Mouse (Mus musculus) gastrocnemius, postnatal 14 days (tissue): ENCODE data around the gene B9d2. TPM values are rescaled to one million over a fixed set of nuclear protein-coding genes. Genes with fewer than 3 reads are reported as not detected.

Experiments
- DNase-seq: peaks from one replicate; pipeline ENCODE4 v3.0.0; 2021; ENCODE audit warnings: mixed read lengths
- intact Hi-C: fragments of 180-260 bp; cut with DNase I; formaldehyde crosslinking; loops from one replicate; pipeline ENCODE4 v1.15.1; 2025; ENCODE audit warnings: low total_unique reads
- total RNA-seq, 2 experiments: library from RNA; stranded (reverse); gene quantifications; 2 replicates each; pipeline ENCODE4 v1.2.3; 2021

B9d2 gene
- total RNA-seq, 2 experiments from 2014 or later = 9.7 to 11.3 TPM

DNA sequence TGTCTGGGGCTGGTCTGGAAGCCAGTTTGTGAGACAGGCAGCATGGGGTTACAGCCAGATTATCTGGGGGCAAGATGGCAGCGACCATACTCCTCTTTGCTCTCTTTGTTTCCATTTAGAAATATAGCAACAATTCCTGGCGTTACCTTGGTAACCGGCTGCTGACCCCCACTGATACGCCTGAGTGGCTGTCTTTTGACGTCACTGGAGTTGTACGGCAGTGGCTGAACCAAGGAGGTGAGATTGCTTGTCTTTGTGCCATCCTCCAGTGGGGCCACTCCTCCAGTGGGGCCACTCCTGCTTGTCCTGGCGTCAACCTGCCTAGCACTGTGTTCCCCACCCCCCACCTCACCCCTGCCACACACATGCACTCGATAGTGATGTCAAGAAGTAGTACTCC lies 13.5 kb downstream of the B9d2 start:
- intact Hi-C loops = no loop called here
- DNase-seq = no peak

GRCm38 (mm10) chr7:25699851-25700250 lies 19.3 kb downstream of the B9d2 start:
- intact Hi-C loops = no loop called here
- no peak for DNase-seq

GRCm38 (mm10) chr7:25700732-25701131 lies 20.2 kb downstream of the B9d2 start:
- intact Hi-C loops = no loop called here
- no peak for DNase-seq

DNA sequence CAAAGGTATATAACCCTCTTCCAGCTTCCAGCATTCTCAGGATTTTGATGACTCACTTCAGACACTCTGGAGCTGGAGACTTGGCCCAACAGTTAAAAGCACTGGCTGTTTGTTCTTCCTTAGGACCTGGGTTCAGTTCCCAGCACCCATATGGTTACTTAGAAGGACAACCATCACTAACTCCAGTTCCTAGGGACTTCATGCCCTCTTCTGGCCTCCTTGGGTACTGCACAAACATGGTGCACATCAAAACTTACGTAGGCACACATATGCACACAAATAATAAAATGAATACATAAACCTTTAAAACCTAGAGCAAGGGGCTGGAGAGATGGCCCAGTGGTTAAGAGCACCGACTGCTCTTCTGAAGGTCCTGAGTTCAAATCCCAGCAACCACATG lies 21.8 kb downstream of the B9d2 start:
- no peak for DNase-seq
- intact Hi-C loops = no loop called here

- intact Hi-C loops = no loop called here
- DNase-seq = peak; percentile 7
These were observed 23.4 kb downstream of the B9d2 start for GRCm38 (mm10) chr7:25703793-25704494.

- intact Hi-C loops = no loop called here
These were observed 24.3 kb downstream of the B9d2 start for GRCm38 (mm10) chr7:25704716-25705364.

GRCm38 (mm10) chr7:25705801-25706251 lies 25.2 kb downstream of the B9d2 start:
- intact Hi-C loops = no loop called here

More at GRCm38 (mm10) chr7:25704716-25705364, 24.3 kb downstream of the B9d2 start:
- peak; percentile 6 for DNase-seq

GRCm38 (mm10) chr7:25706578-25707170 lies 26.1 kb downstream of the B9d2 start:
- intact Hi-C loops = no loop called here
- DNase-seq = no peak

More at GRCm38 (mm10) chr7:25705801-25706251, 25.2 kb downstream of the B9d2 start:
- DNase-seq = no peak

- intact Hi-C loops = no loop called here
- DNase-seq = peak; percentile 48
These were observed 27.2 kb downstream of the B9d2 start for GRCm38 (mm10) chr7:25707581-25708292.

DNA sequence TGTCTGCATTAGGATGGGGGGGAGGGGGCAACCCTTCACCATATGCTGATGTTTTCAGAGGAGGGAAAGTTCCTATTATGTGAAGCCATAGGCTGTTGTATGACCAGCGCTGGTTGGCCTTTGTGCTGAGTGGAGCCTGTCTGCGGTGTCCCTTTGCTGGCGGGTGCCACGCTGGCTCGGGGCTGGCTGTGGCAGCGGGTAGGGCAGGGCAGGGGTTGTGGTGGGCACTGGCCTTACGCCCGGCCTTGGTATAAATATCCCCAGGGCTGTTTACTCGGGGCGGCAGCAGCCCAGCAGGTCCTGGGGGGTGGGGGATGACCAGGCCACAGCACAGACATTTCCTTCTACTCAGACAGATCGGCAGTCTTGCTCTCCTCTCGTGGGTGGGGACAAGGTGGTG lies 29.4 kb downstream of the B9d2 start:
- intact Hi-C loops = no loop called here
- peak; percentile 52 for DNase-seq

GRCm38 (mm10) chr7:25710519-25711130 lies 30.0 kb downstream of the B9d2 start:
- no peak for DNase-seq
- intact Hi-C loops = no loop called here

- intact Hi-C loops = no loop called here
- no peak for DNase-seq
These were observed 30.6 kb downstream of the B9d2 start for GRCm38 (mm10) chr7:25711165-25711564.

GRCm38 (mm10) chr7:25711731-25712197 lies 31.2 kb downstream of the B9d2 start:
- intact Hi-C loops = no loop called here
- DNase-seq = peak; percentile 67

DNA sequence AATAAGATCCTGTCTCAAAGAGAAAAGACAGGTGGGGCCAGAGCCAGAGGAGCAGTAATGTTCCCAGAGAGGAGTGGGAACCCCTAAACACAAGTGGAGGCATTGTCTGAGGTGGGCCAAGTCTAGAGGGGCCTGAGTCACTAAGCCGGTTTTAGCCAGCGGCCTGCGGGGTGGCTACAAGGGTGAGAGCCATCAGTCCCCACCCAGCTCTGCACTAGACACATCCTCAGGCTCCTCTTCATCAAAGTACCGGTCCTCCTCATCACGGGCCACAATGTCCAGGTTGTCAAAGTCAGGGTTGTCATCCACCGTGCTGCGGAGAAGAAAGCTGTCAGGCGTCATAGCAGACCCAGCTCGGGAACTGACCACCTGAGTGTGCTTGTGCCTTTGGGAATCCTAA lies 32.2 kb downstream of the B9d2 start:
- intact Hi-C loops = no loop called here
- DNase-seq = no peak

DNA sequence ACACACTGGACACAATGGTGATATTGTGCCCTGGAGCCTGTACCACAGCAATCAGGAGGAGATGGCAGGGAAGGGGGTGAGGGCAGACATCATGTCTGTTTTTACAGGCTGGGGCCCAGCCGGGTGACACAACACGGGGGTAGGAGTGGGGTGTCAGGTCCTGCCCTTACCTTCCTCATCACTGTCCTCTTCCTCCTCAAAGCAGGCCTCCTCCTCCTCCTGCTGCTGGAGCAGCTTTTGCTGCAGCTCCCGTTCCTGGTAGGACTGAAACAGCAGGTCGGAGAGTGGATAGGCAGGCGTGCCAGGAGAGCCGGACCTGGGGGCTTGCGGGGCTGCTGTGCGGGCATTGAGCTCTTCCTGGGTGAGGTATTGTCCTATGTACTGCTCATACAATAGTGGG lies 34.0 kb downstream of the B9d2 start:
- no peak for DNase-seq
- intact Hi-C loops = no loop called here

GRCm38 (mm10) chr7:25715731-25716271 lies 35.2 kb downstream of the B9d2 start:
- intact Hi-C loops = no loop called here
- DNase-seq = no peak

- intact Hi-C loops = no loop called here
- DNase-seq = no peak
These were observed 36.9 kb downstream of the B9d2 start for GRCm38 (mm10) chr7:25717478-25717877.

GRCm38 (mm10) chr7:25718788-25719417 lies 38.3 kb downstream of the B9d2 start, which contains the start of gene Ccdc97:
Gene Ccdc97, minus strand, starts transcription at chr7:25719088.
- intact Hi-C loops = no loop called here
- DNase-seq = peak; percentile 92
